Mouse (Mus musculus): Measurements from ENCODE around the gene Spata32.

- TF ChIP-seq CTCF (IDR thresholded peaks at IDR 0.05; ENCODE audit: low read depth) = no peak
- no peak for TF ChIP-seq EP300 (IDR thresholded peaks at IDR 0.05; ENCODE audit: low read depth)
Observed at GRCm38 (mm10) chr11:103267346-103268219, 49.4 kb upstream of the Spata32 start, which contains the start of gene Map3k14.

All from liver, postnatal 0 days (tissue).